Mouse (Mus musculus): ENCODE results near the gene 6430531B16Rik.

The 6430531B16Rik gene

DNA sequence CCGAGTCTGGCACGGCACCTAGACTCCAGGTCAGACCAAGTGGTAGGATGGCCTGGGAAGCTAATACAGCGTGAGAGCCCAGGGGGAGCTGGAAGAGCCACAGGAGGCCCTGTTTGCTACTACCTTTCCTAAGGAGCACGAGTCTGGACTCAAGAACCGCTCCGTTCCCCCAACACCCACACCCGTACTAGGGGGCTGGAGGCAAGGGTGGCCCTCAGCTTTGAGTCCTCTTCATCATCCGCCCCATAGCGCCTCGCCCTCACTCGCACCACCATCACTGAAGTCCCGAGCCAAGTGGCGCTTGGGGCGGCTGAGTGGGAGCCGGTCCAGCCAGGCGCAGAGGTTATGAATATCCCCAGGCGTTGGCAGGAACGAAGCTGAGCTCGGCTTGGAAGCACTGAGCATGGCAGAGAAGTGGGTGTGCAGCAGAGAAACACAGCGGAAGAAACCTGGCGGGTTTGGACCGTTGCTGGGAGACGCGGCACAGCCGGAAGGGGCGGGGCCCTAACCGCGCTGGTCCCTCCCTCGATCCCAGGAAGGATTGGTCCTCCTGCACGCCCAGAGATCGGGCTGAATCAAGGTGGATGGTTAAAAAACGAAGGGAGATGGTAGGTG is at the start of gene 6430531B16Rik:
TSS of gene 6430531B16Rik (minus strand) at position 478 of the 615 bp plus-strand sequence.
- peak; percentile 79 for DNase-seq (ENCODE audit: low read depth, low spot score)

DNA sequence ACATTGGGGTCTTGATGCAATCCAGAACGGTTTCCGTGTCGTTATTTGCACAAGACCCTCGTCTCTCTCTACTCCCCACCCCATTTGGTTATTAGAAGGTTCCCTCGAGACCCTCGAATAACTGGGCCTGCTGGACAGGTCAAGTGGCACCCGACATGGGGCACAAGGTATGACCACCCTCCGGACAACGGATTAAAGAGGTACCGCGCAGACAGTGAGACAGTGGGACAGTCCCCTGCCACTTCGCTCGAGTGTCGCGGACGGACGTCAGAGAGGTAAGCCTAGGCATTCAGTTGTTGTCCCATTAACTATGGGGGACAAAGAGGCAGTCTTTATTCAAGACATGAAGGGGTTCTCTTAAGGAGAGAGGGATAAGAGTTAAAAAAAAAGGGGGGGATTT is 32.8 kb upstream of the 6430531B16Rik start:
- DNase-seq (ENCODE audit: low read depth, low spot score): no peak

DNA sequence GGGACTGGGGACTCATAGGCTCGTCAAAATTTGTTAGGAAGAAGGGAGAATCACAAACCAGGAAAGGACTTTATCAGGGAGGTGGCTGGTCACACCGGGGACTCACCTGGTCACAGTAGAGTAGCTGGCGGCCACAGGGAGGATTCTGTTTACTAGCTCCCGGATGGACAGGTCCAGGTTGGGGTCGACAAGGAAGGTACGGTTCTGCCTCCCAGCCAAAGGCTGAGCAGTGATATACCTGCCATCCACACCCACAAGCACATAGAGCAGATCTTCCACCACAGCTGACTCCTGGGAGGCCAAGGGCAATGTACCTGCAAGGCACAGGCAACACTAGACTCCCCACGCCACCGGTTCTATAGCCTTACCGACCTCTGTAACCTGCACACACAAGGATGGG is 29.2 kb upstream of the 6430531B16Rik start:
- DNase-seq (ENCODE audit: low read depth, low spot score): no peak

DNA sequence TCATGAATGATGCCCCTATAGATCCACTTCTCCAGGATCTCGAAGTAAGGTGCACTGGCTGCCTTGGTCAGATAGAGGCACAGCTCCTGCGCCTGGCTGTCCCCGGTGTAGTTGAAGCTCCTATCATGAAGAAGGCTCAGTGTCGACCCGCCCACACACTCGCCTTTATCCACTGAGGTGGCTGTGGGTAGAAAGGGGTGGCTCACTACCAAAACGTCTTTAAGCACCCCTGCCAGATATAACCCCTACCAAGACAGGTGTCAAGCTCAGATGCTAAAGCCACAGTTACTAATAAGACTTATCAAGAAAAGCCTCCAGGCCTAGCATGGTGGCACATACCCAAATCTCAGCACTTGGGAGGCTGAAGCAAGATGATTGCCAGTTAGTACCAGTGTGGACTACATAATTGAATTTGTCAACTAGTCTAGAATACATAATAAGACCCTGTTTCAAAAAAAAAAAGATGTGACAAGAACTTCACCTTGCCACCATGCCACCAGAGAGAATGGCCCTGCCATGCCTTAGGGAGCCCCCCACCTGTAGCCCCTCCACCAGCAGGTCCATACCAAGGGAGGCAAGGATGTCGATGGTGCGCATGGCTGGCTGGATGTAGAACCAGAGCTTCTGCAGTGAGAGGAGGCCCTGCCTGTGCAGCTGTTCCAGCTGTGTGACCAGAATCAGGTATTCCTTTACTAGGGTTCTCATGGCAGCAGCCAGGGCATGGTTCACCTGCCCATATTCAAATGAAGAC is 28.5 kb upstream of the 6430531B16Rik start:
- no peak for DNase-seq (ENCODE audit: low read depth, low spot score)

DNA sequence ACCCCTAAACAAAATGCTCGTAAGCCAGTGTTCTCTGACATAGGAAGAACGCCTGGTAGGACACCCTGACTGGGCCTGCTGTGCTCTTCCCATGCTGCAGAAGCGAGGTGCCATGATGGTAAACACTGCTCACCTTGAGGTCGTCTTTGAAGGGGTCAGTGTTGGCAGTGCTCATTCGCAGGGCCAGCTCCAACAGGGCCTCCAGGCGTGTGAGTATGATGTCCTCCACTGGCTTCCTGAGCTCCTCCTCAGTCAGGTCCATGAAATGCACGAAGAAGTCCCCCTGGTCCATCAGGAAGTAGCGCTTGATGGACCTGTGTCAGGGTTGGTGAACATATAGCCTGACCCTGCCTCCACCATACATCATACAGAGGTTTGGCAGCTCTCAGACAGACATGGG is 26.1 kb upstream of the 6430531B16Rik start:
- DNase-seq (ENCODE audit: low read depth, low spot score): no peak

DNA sequence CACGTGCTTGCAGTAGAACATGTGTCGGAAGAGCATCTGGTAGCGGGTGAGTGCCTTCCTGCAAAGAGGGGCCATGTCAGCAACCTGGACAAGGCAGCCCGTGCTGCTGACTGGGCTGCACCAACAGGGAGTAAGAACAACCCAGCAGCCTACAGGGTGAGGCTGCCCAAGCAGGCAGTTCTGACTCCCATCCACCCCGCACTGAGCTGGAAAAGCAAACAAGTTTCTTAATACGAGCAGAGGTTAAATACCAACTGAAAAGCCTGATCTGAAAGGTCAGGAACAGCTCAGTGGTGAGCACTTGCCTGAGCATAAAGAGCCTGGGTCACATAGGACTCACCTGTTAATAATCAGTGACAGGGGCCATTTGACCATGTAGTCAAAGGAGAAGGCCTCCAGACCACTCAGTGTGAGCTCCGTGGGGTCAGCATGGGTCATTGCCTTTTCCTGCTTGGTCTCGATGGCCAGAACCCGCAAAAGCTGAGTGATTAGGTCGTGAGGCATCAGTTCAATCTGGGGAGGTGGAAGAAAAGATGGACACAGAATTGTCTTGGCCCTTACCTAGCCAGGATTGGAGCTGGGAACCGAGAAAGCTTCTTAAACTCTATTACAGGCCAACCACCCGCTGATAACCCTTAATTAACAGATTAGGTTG is 22.7 kb upstream of the 6430531B16Rik start:
- DNase-seq (ENCODE audit: low read depth, low spot score): no peak

DNA sequence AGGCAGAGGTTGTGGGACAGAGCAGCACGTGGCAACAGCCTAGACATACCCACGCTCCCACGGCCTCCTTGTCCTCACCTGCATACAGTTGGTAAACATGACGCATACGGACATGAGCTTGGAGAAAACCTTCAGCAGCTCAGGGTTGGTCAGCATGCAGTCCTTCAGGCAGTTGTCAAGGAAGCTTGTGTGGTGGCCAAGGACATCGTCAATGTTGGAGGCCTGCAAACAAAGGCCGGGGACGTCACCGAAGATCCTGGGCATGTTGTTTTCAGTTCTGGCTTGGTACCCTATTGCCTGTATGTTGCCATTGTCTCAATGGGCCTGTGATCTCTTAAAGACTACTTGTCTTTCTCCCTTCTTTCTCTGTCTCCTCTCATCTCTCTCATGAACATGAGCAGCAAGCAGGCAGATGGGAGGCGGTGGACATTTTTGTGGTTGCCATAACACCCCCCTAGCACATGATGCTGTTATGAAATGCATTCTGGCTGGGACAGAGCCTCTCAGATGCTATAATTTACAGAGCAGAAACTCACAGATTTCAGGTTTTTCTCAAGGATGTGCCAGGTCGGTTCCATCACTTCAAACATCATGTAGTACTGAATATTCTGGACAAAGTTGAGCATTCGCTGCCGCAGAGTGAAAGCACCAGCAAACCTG is 20.3 kb upstream of the 6430531B16Rik start:
- no peak for DNase-seq (ENCODE audit: low read depth, low spot score)

DNA sequence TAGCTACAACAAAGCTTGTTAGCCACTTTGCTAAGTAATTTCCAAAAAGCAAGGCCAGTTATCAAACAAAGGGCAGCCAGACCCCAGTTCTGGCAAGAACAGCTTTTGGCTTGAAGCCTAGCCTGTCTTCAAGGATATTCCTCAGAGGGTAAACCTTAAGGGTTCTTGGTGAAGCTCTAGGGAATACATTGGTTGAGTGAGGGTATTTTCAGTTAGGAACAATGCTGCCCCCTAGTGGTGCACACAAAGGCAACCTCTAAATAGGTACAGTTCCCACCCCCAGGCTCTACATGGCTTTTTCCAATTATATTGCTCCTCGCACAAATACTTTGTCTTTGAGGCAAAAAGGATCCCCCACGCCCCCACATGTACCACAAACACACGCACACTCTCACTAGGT is 16.1 kb upstream of the 6430531B16Rik start:
- peak; percentile 69 for DNase-seq (ENCODE audit: low read depth, low spot score)

DNA sequence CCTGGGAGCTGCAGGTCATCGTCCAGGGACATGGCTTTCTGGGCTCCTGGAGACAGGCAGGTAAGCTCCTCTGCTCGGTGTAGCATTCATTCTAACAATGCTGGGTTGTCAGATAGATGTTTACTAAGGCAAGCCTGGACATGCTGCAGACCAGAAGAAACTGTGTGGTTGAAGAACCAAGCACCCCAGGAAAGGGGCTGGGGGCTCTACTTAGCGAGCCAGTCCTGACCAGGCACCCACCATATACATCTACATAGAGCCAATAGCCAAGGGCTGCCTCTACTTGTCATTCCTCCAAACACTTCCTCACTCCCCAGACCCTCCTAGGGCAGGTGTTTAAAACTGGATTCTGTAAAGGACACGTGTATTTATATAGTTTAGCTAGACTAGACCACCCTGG is 15.6 kb upstream of the 6430531B16Rik start:
- no peak for DNase-seq (ENCODE audit: low read depth, low spot score)

DNA sequence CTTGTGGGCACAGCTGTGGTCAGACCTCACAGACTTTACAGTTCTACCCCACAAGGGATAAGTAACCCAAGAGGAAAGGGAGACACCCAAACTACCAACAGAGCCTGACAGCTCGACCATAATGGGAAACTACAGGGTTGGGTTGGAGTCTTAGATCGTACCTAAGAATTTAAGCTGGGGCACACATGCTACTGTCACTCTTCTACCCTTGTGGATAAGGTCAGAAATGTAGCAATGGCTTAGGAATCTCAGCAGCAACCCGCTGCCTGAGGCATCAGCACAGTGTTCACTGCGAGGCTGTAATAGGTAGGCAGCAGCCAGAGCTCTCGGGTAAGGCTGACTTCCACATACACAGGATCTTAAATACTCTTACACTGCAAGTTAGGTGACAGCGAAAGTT is 15.0 kb upstream of the 6430531B16Rik start:
- no peak for DNase-seq (ENCODE audit: low read depth, low spot score)

DNA sequence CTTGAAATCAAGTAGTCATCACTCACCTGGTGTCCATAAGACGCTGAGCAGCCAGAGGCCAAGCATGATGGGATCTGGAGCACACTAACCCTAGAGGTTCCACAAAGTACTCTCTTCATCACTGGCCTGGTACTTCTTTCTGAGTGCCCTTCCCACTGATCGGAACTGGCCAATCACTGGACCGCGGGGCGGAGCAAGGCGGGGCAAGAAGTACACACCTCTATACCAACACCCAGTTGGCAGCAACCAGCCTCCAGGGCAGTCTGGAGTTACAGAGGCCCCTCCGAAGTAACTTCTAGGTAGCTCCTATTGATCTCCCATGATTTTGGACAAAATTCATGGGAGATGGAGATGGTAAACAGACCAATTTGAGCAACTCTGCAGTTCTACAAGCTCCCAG is 13.9 kb upstream of the 6430531B16Rik start, which contains the start of gene Adam8:
TSS of gene Adam8 (minus strand) at position 157 of the 400 bp plus-strand sequence.
- no peak for DNase-seq (ENCODE audit: low read depth, low spot score)

DNA sequence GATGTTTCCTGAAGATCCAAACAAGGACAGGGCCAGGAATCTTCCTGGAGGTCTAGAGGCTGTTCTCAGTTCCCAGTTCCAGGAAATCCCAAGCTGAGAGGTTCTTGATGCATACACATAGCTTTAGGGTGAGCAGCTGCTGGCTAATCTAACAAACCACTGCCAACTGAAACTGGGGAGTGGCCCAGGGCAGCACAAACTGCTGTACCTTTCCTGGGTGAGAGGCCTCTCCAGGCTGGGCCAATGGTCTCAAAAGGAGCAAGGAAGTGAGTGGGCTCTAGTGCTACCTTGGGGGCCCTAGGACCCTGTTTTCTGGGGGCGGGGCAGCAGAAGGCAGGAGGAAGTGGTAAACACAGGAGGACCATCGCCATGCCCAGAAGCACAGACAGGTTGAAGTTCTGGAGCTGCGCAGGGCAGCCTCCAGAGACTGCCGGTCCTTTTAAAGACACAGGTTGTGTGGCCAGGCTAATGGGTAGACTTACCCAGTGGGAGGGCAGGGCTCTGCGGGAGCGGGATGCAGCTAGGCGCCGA is 12.4 kb upstream of the 6430531B16Rik start:
- DNase-seq (ENCODE audit: low read depth, low spot score): no peak

DNA sequence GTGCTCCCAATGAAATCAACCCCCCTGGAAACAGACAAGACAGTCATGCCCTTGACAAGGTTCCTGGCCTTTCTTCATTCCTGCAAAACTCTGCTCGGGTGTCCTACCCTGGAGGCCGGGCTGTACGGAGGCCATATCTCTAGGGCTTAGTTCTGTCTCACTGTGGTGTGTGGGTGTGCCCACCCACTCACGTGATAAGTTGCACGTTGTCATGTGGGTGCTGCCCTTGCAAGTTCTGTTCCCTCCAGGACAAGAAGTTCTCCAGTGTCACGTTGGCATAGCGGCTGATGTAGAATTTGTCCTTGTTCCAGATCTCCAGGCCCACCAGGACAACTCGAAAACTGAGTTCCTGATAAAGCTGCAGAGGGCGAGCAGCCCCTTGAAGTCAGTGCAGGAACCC is 9.7 kb upstream of the 6430531B16Rik start:
- DNase-seq (ENCODE audit: low read depth, low spot score): no peak

DNA sequence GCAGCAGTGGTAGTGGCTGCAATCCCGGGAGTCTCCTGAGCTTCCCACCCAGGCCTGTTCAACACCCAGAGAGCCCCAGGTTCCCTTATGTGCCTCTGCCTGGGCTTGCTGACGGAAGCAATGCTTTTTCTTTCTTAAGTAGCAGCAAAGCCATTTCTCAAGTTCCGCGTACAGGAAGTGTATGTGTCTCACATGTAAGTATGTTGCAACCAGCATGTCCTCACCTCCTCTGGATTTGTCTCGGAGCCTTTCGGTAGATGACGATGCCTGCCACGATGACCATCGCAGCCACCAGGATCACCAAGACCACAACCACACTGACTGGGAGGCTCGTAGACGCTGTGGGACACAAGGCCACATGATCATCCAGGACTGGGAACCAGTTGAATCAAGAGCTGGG is 6.0 kb upstream of the 6430531B16Rik start:
- DNase-seq (ENCODE audit: low read depth, low spot score): no peak

DNA sequence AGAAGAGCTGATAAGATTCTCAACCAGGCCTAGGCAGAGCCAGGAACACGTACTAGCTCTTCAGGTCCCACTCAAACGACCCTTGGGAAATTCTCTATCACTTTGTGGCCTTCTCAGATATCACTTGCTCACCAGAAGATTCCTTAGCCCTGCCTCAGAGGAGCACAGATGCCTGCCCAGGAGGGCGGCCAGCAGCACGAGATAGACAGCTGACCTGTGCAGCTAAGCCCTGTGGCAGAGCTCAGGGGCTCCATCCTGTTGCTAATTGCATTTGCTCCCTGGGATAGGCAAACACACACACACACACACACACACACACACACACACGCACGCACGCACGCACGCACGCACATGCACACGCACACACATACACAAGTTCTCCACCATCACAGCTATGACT is 3.5 kb upstream of the 6430531B16Rik start:
- DNase-seq (ENCODE audit: low read depth, low spot score): no peak

DNA sequence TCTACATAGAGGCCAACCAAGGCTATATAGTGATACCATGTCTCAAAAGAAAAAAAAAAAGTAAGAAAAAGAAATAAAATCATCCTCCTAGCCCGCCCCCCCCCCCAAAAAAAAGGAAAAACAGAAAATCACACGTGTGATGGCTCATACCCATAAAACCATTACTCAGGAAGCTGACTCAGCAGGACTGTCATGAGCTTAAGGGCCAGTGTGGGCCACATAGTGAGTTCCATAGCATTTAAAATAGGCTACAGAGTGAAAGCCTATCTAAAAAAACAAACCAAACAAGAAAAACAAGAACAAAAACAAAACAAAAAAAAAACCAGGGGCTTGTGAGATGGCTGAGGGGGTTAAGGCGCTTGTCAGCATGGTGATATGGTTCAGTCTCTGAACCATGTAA is 2.2 kb upstream of the 6430531B16Rik start:
- no peak for DNase-seq (ENCODE audit: low read depth, low spot score)

DNA sequence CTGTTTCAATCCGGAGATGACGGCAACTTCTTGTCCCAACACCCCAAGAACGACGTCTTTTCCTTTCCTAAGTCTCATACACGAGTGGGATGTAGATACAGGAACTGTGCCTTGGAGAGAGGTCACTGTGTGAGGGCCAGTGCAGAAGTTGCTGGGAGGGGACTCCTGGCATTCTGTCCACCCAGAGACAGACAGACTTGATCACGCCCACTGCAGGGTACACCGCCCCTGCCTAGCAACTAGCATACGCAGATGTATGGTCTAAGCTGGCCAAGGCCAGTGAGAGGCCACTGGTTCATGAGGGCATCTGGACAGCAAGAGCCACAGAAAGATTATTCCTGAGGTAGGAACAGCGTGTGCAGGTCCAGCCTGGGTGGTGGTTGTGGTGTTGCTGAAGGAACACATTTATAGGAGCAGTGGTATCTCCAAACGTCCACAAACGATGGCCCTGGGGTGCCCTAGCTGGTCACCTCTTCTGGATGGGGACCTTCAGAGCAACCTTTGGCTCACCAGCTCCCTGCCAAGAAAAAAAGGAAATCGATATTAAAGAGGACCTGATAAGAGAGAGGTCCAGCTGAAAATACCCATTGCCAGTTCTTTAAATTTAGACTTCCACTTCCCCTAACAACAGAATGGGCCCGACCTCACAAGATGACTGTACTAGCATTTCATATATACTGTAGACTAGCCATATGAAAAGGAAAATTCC is 610 bp upstream of the 6430531B16Rik start:
- no peak for DNase-seq (ENCODE audit: low read depth, low spot score)

DNA sequence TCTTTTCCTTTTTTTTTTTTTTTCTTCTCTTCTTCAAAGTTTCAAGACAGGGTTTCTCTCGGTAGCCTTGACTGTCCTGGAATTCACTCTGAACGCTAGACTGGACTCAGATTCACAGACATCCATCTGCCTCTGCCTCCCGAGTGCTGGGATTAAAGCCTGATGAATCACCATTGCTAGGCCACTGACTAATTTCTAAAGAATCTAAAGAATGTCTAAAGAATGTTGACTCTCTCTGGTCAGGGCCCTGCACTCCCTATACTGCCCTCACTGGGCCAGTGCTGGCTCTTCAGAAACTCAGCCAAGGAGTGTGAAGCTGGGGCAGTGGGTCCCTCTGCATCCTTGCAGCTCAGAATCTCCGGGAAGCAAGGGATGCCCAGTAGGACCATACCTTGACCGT is 3.1 kb downstream of the 6430531B16Rik start:
- DNase-seq (ENCODE audit: low read depth, low spot score): no peak

DNA sequence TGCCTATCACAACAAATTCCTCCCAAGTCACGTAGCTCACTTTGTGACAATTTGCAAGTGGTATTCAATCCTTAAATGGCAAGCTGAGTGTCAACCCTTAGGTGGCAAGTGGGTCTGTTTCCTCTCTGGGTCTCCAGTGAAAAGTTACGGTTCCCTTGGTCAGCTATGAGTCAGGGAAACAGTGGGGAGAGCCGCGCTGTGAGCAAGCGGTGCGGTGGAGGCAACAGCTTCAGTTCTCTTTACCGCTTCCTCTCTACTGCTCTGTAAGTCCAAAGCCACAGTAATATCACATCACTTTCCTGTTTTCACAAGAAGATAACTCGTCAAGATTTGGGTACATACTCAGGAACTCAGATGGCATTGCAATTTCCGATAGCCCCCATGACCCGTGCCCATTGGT is 4.2 kb downstream of the 6430531B16Rik start:
- no peak for DNase-seq (ENCODE audit: low read depth, low spot score)

DNA sequence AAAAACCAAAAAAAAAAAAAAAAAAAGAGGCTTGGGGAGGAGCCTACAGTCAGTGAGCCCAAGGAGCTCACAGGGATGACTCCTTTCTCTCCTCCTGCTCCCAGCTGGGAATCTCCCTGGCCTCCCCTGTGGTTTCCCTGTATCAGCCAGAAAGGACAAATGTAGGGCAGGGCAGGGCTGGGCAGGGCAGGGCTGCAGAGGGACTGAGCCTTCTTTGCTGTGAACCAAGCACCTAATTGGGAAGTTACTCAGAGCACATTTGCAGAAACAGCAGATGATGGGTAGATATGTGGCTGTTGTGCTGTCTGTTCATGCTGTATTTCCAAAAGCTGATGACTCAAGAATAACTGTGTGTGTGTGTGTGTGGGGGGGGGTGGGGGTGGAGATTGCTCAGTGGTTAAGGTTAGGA is 5.6 kb downstream of the 6430531B16Rik start:
- no peak for DNase-seq (ENCODE audit: low read depth, low spot score)

DNA sequence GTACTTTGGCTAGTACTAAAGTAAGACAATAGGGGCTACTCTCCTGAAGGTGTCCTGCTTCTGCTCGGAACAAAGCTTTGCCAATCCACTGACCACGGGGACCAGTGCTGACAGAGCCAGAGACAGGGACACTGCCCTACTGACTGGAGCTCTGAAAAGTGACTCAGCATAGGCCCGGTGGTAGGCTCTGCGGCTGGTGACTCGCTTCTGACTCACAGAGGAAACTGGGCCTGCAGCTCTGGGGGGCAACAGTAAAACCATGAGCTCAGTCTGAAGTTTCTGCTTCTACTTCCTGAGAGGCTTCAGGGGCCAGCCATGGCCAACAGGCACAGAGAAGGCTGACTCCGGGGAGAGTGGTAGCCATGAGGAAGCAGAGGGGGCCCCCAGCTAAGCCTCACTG is 7.1 kb downstream of the 6430531B16Rik start:
- DNase-seq (ENCODE audit: low read depth, low spot score): no peak
